Mouse (Mus musculus) G1E (cell line): Measurements from ENCODE around the gene Cbln3.

ENCODE experiments used
- CTCF ChIP-seq: IDR thresholded peaks from 2 replicates; pipeline ENCODE4 v1.5.1; 2012; ENCODE audit warnings: low read depth, low read length, inconsistent platforms, mixed read lengths
- TAL1 ChIP-seq: conservative IDR thresholded peaks from 2 replicates; pipeline ENCODE4 v1.6.1; 2012; ENCODE audit warnings: low read depth, low read length, inconsistent platforms, mixed read lengths

DNA sequence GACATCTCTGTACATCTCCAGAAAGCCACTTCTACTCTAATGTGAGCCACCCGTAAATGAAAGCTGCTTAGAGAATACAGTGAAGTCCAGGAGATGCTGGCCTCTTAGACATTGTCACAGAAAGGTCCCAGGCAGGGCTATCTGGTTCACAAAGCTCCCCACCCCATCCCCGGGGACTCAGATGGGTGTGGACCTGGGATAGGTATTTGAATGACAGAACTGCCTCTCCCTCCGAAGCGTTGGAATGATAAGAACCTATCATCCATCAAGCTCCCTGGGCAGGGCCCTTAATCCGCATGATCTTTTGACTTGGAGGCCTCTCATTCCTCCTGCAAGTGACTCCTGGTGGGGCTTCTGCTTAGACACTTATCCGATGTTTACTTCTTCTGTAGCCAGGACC lies 33.3 kb downstream of the Cbln3 start:
- no peak for TF ChIP-seq CTCF
- TF ChIP-seq TAL1 = no peak
